In the genomic region with DNA sequence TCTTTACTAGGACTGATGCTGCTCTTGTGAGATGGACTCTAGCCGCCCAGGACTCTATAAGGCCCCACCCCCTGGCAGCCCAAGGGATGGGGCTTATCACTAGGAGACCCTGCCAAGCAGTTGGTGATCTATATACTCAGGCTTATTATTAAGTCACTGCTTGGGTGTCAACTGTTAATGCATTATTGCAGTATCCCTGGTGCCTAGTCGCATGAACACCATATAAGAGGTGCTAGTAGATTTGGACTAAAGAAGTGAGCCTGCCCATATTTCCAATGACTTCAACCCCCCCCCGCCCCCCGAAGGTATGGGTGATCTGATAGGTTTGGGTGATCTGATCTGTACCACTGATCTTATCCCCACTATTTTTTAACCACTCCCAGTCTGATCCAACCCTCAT, we compare ENCODE assay signal across 13 mouse cellular contexts. TPM values are rescaled to one million over a fixed set of nuclear protein-coding genes. Genes with fewer than 3 reads are reported as not detected.
DNase-seq lines count a peak whose midpoint lies in the region; ATAC-seq lines count a peak whose summit lies in the region.
"Had no signal": no experiment of that assay in that cellular context is flagged by ENCODE, and none has a peak within 500 bp of the region (broad histone marks: within the 10 kb centered on the region; RNA-seq: fewer than 3 reads in every experiment).

Gene Tmem56 (minus strand): TSS at position 101 of the 400 bp plus-strand sequence.

- 69% methylated on average over 4 of the region's 4 CpGs for WGBS in liver, embryonic 15.5 days (ENCODE audit: insufficient replicate concordance)
- 86% methylated on average over 4 of the region's 4 CpGs for WGBS in midbrain, embryonic 13.5 days

- no peak for DNase-seq in layer of hippocampus, adult 8-10 months (ENCODE audit: low spot score in 2 of 2)
- no peak for DNase-seq in layer of hippocampus, adult 9-10 months (ENCODE audit: low spot score)
- DNase-seq in adrenal gland, postnatal 4 days (ENCODE audit: low spot score in 2 of 2) = no peak
- no peak for DNase-seq in layer of hippocampus, postnatal 36 days
- no peak for DNase-seq in heart, postnatal 36 days
- DNase-seq in cerebellum, adult 18-20 months = no peak

- no peak for ATAC-seq in liver, embryonic 15.5 days (ENCODE audit: insufficient read depth)
- no peak for ATAC-seq in midbrain, embryonic 13.5 days

- H3K27ac ChIP-seq in liver, embryonic 15.5 days (replicated peaks) = no peak within 1 kb of the TSS
- no peak within 1 kb of the TSS for H3K27ac ChIP-seq in midbrain, embryonic 13.5 days
- H3K27ac ChIP-seq: heart, embryonic 15.5 days; hindbrain, embryonic 15.5 days; limb, embryonic 15.5 days had no signal

- H3K9me3 ChIP-seq in liver, embryonic 15.5 days (replicated peaks) = no peaks in the 10 kb centered on the region
- no peaks in the 10 kb centered on the region for H3K9me3 ChIP-seq in midbrain, embryonic 13.5 days
- H3K9me3 ChIP-seq: heart, embryonic 15.5 days; hindbrain, embryonic 15.5 days; limb, embryonic 15.5 days had no signal

- no peak within 1 kb of the TSS for H3K9ac ChIP-seq in liver, embryonic 15.5 days
- no peak within 1 kb of the TSS for H3K9ac ChIP-seq in midbrain, embryonic 13.5 days (replicated peaks)
- H3K9ac ChIP-seq: heart, embryonic 15.5 days; hindbrain, embryonic 15.5 days; limb, embryonic 15.5 days had no signal

- H3K4me1 ChIP-seq in liver, embryonic 15.5 days (replicated peaks) = peaks cover 12% of the 10 kb centered on the region
- H3K4me1 ChIP-seq in midbrain, embryonic 13.5 days (replicated peaks) = no peaks in the 10 kb centered on the region
- H3K4me1 ChIP-seq: heart, embryonic 15.5 days; hindbrain, embryonic 15.5 days; limb, embryonic 15.5 days had no signal

- H3K4me3 ChIP-seq in liver, embryonic 15.5 days (replicated peaks) = no peak within 1 kb of the TSS
- no peak within 1 kb of the TSS for H3K4me3 ChIP-seq in midbrain, embryonic 13.5 days (replicated peaks)
- H3K4me3 ChIP-seq: heart, embryonic 15.5 days; hindbrain, embryonic 15.5 days; limb, embryonic 15.5 days; megakaryocyte, embryonic 14.5 days had no signal

- no peaks in the 10 kb centered on the region for H3K27me3 ChIP-seq in liver, embryonic 15.5 days
- H3K27me3 ChIP-seq in midbrain, embryonic 13.5 days = no peaks in the 10 kb centered on the region
- H3K27me3 ChIP-seq: CH12.LX; heart, embryonic 15.5 days; hindbrain, embryonic 15.5 days; limb, embryonic 15.5 days had no signal

- intact Hi-C loops in heart, postnatal 36 days (cut with DNase I) = no loop called here

- no peaks in the 10 kb centered on the region for H3K36me3 ChIP-seq in liver, embryonic 15.5 days (replicated peaks)
- H3K36me3 ChIP-seq in midbrain, embryonic 13.5 days = no peaks in the 10 kb centered on the region
- H3K36me3 ChIP-seq: heart, embryonic 15.5 days; hindbrain, embryonic 15.5 days; limb, embryonic 15.5 days had no signal

- no peak within 1 kb of the TSS for H3K4me2 ChIP-seq in liver, embryonic 15.5 days
- H3K4me2 ChIP-seq in midbrain, embryonic 13.5 days (replicated peaks) = no peak within 1 kb of the TSS
- H3K4me2 ChIP-seq: heart, embryonic 15.5 days; hindbrain, embryonic 15.5 days; limb, embryonic 15.5 days had no signal

RNA-seq across cellular contexts. Expression of gene Tmem56, which starts in this region (rescaled TPM):
- 10 to 100 TPM; 27.8 to 41.1 (median 33.5) TPM for total RNA-seq in layer of hippocampus, adult 8-10 months (2022)
- 10 to 100 TPM; 19.4 to 22.0 TPM for total RNA-seq in adrenal gland, postnatal 4 days (2021)
- total RNA-seq in layer of hippocampus, postnatal 36 days (2021) = 10 to 100 TPM; 30.1 to 35.7 TPM
- polyA plus RNA-seq in liver, embryonic 15.5 days (2015; fragmentation: Nextera tagmentation; extraction: Ambion mirVana) = 14.9 and 15.4 TPM in 2 replicates
- polyA plus RNA-seq in midbrain, embryonic 13.5 days (2015; fragmentation: Nextera tagmentation; extraction: Ambion mirVana) = 1.1 and 1.2 TPM in 2 replicates
- 1 to 10 TPM in 1 of 2 experiments, under 1 TPM in 1; 0.92 to 1.4 TPM for total RNA-seq in heart, postnatal 36 days (2021)
- total RNA-seq: CH12.LX had no signal

Comparison
In these comparisons a context has a peak if more than half of its experiments do, and no peak if none do; other contexts are left out.
1. RNA of gene Tmem56 (total RNA-seq): 27.8 to 41.1 TPM in layer of hippocampus, adult 8-10 months, 30.1 to 35.7 TPM in layer of hippocampus, postnatal 36 days and 19.4 to 22.0 TPM in adrenal gland, postnatal 4 days; 0.92 to 1.4 TPM in heart, postnatal 36 days; every median in the first group is over 4 times any median in the second.